Mouse (Mus musculus) common myeloid progenitor, adult 5-6 weeks (primary cell): ENCODE results near the gene Fads1. TPM values are rescaled to one million over a fixed set of nuclear protein-coding genes. Genes with fewer than 3 reads are reported as not detected.
A peak's percentile ranks its signal among the peaks of the same experiment; 100 is the strongest.

Source experiments
- ATAC-seq: replicated peaks from 2 replicates; pipeline ENCODE4 v1.8.0; 2016; ENCODE audit warnings: low read depth, mild to moderate bottlenecking, moderate TSS enrichment, inconsistent platforms; ENCODE audit not compliant: poor library complexity, severe bottlenecking
- total RNA-seq: library from RNA; stranded (forward); fragments of 200-1000, 187-1606 nt; gene quantifications from 2 replicates; pipeline ENCODE4 v1.2.3, GENCODE M21; 2017

The Fads1 gene
- total RNA-seq, 1 experiment from 2014 or later, result 32.9 TPM

GRCm38 (mm10) chr19:10174956-10175355 is 7.7 kb upstream of the Fads1 start:
- ATAC-seq, result no peak

- no peak for ATAC-seq
Measured at GRCm38 (mm10) chr19:10176477-10176876, 6.2 kb upstream of the Fads1 start.

- 0 out of 2 replicates have a peak, but pooled peaks have one; percentile 12 for ATAC-seq
Measured at GRCm38 (mm10) chr19:10176941-10177372, 5.7 kb upstream of the Fads1 start.

GRCm38 (mm10) chr19:10181225-10181624 is 1.5 kb upstream of the Fads1 start:
- ATAC-seq, result no peak

- ATAC-seq, result no peak; the same call in 1 of the 2 replicates
Measured at GRCm38 (mm10) chr19:10182142-10182541, 546 bp upstream of the Fads1 start.

GRCm38 (mm10) chr19:10183299-10183983 is 753 bp downstream of the Fads1 start:
- ATAC-seq, result peak; percentile 48

GRCm38 (mm10) chr19:10184096-10184495 is 1.4 kb downstream of the Fads1 start:
- no peak for ATAC-seq

- ATAC-seq, result no peak
Measured at GRCm38 (mm10) chr19:10185876-10186275, 3.2 kb downstream of the Fads1 start.

- ATAC-seq, result no peak
Measured at GRCm38 (mm10) chr19:10186569-10186968, 3.9 kb downstream of the Fads1 start.

GRCm38 (mm10) chr19:10188281-10188811 is 5.7 kb downstream of the Fads1 start:
- no peak for ATAC-seq

- no peak for ATAC-seq
Measured at GRCm38 (mm10) chr19:10189022-10189421, 6.3 kb downstream of the Fads1 start.

- no peak for ATAC-seq
Measured at GRCm38 (mm10) chr19:10189940-10190339, 7.3 kb downstream of the Fads1 start.

GRCm38 (mm10) chr19:10190796-10191195 is 8.1 kb downstream of the Fads1 start:
- ATAC-seq, result peak; percentile 66

GRCm38 (mm10) chr19:10191326-10191725 is 8.6 kb downstream of the Fads1 start:
- ATAC-seq, result peak; percentile 65

- ATAC-seq, result no peak
Measured at GRCm38 (mm10) chr19:10194337-10194736, 11.6 kb downstream of the Fads1 start.

- ATAC-seq, result no peak
Measured at GRCm38 (mm10) chr19:10195252-10195651, 12.6 kb downstream of the Fads1 start.

GRCm38 (mm10) chr19:10197130-10197529 is 14.4 kb downstream of the Fads1 start:
- no peak for ATAC-seq

GRCm38 (mm10) chr19:10198286-10198685 is 15.6 kb downstream of the Fads1 start:
- ATAC-seq, result no peak

GRCm38 (mm10) chr19:10198723-10199122 is 16.0 kb downstream of the Fads1 start:
- peak; percentile 66 for ATAC-seq

GRCm38 (mm10) chr19:10203146-10203847 is 20.6 kb downstream of the Fads1 start:
- peak; percentile 24 for ATAC-seq
